Mouse (Mus musculus): ENCODE results near the gene Rasl11a. TPM values are rescaled to one million over a fixed set of nuclear protein-coding genes. Genes with fewer than 3 reads are reported as not detected.

Gene Rasl11a
- polyA plus RNA-seq, 1 experiment from 2014 or later = 33.3 TPM

Other genes starting within 250 kb of the Rasl11a start
- gene Usp12, start 50.1 kb upstream of the Rasl11a start, polyA plus RNA-seq (2016; fragmentation: Nextera tagmentation; extraction: Ambion mirVana) = 14.7 and 15.4 TPM in 2 replicates
- 546 and 551 TPM in 2 replicates for gene Rpl21, start 12.2 kb upstream of the Rasl11a start, polyA plus RNA-seq (2016; fragmentation: Nextera tagmentation; extraction: Ambion mirVana)
- 138 and 145 TPM in 2 replicates for gene Gtf3a, start 103.6 kb downstream of the Rasl11a start, polyA plus RNA-seq (2016; fragmentation: Nextera tagmentation; extraction: Ambion mirVana)
- gene Mtif3, start 118.7 kb downstream of the Rasl11a start, polyA plus RNA-seq (2016; fragmentation: Nextera tagmentation; extraction: Ambion mirVana) = 20.4 and 24.0 TPM in 2 replicates
- gene Lnx2, start 231.5 kb downstream of the Rasl11a start, polyA plus RNA-seq (2016; fragmentation: Nextera tagmentation; extraction: Ambion mirVana) = 10.4 and 11.6 TPM in 2 replicates
- gene Polr1d, start 232.0 kb downstream of the Rasl11a start, polyA plus RNA-seq (2016; fragmentation: Nextera tagmentation; extraction: Ambion mirVana) = 135 and 141 TPM in 2 replicates